Mouse (Mus musculus) embryonic fibroblast, embryonic 13.5 days (primary cell): ENCODE results near the gene Efcab5.

ENCODE experiments used
- CTCF ChIP-seq: IDR thresholded peaks from 2 replicates; pipeline ENCODE4 v1.5.1; 2011; ENCODE audit warnings: mild to moderate bottlenecking, control low read depth, low read length, moderate library complexity, borderline replicate concordance; ENCODE audit not compliant: insufficient read depth
- POLR2A ChIP-seq: IDR thresholded peaks from 2 replicates; pipeline ENCODE4 v1.6.1; 2011; ENCODE audit warnings: low read depth, mild to moderate bottlenecking, control low read depth, low read length, moderate library complexity

DNA sequence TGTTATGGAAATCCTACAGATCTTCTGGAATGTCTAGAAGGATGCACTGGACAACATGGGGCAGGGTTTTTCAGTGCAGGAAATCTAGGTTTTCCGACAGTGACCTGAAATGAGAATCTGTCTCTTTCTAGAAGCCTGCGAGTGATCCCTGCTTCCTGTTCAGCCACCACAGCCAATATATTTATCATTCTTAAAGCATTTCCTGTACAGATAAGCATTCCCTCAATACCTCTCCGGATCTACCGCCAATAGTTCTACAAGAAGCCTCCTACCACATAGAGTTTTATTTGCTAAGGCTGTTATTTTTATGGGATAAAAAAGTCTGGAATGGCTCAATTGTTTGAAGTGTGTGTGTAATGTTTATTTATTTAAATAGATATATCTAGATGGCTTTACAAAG lies 43.3 kb downstream of the Efcab5 start:
- TF ChIP-seq CTCF (no peak), POLR2A (no peak)
